Mouse (Mus musculus) forebrain, embryonic 14.5 days (tissue): ENCODE data around the gene Rps25. TPM values are rescaled to one million over a fixed set of nuclear protein-coding genes. Genes with fewer than 3 reads are reported as not detected.
"Not testable (repeated sequence)": the region's sequence is repeated elsewhere in the genome, so short reads cannot be mapped to it uniquely, and the experiment has no call there.

Source experiments
- ATAC-seq: fragments of 200-750 bp; cut with Nextera tagmentation; 2 replicates; pipeline ENCODE4 v1.8.0; 2017; ENCODE audit warnings: mild to moderate bottlenecking, moderate library complexity
- DNase-seq: peaks from one replicate; pipeline ENCODE4 v3.0.0-alpha.2; 2015; ENCODE audit warnings: low spot score
- H3K27ac ChIP-seq: fragments of 300-500 bp; sonication (generic); 2 replicates; pipeline ENCODE4 v1.5.1; 2014; ENCODE audit warnings: low read depth, mild to moderate bottlenecking, control low read depth, low read length, moderate library complexity
- H3K27me3 ChIP-seq: fragments of 300-500 bp; sonication (generic); replicated peaks from 2 replicates; pipeline ENCODE4 v1.6.1; 2014; ENCODE audit warnings: low read length, control low read depth, mixed read lengths; ENCODE audit not compliant: control insufficient read depth, insufficient read depth
- H3K36me3 ChIP-seq: fragments of 300-500 bp; sonication (generic); 2 replicates; pipeline ENCODE4 v1.6.1; 2014; ENCODE audit warnings: low read length, control low read depth; ENCODE audit not compliant: control insufficient read depth, insufficient read depth
- H3K4me1 ChIP-seq: fragments of 300-500 bp; sonication (generic); 2 replicates; pipeline ENCODE4 v1.6.1; 2014; ENCODE audit warnings: antibody characterized with exemption, low read length, control low read depth; ENCODE audit not compliant: control insufficient read depth, insufficient read depth
- H3K4me2 ChIP-seq: fragments of 300-500 bp; sonication (generic); 2 replicates; pipeline ENCODE4 v1.6.1; 2014; ENCODE audit warnings: mild to moderate bottlenecking, control low read depth, low read length
- H3K4me3 ChIP-seq: fragments of 300-500 bp; sonication (generic); 2 replicates; pipeline ENCODE4 v1.5.1; 2014; ENCODE audit warnings: low read depth, low read length, control low read depth
- H3K9ac ChIP-seq: fragments of 300-500 bp; sonication (generic); 2 replicates; pipeline ENCODE4 v1.6.1; 2014; ENCODE audit warnings: mild to moderate bottlenecking, low read length, control low read depth, moderate library complexity
- H3K9me3 ChIP-seq: fragments of 300-500 bp; sonication (generic); replicated peaks from 2 replicates; pipeline ENCODE4 v1.6.1; 2016; ENCODE audit warnings: low read length, control low read depth, mixed read lengths; ENCODE audit not compliant: control insufficient read depth
- WGBS: fragments of 180-500 bp; shearing (Covaris S2); extraction: QIAGEN DNeasy Blood & Tissue Kit; methylation state at CpG from one replicate; pipeline ENCODE4 v1.1.7; 2014; 5-methylcytosine and 5-hydroxymethylcytosine counted together
- polyA plus RNA-seq: library from polyadenylated mRNA; unstranded; fragments of >200 nt; fragmentation: Nextera tagmentation; extraction: Ambion mirVana; gene quantifications from 2 replicates; pipeline ENCODE4 v1.2.1, GENCODE M21; 2014

Rps25 gene
- polyA plus RNA-seq = 1,391 and 1,749 TPM in 2 replicates

- peak; percentile 98 for DNase-seq
- H3K9ac ChIP-seq = peak within 1 kb of the TSS; percentile 80
Measured at GRCm38 (mm10) chr9:44406906-44407751, at the start of gene Rps25, which contains the start of gene Trappc4. Gene Rps25 (plus strand): TSS chr9:44407139. Gene Trappc4 (minus strand): TSS chr9:44407600.

DNA sequence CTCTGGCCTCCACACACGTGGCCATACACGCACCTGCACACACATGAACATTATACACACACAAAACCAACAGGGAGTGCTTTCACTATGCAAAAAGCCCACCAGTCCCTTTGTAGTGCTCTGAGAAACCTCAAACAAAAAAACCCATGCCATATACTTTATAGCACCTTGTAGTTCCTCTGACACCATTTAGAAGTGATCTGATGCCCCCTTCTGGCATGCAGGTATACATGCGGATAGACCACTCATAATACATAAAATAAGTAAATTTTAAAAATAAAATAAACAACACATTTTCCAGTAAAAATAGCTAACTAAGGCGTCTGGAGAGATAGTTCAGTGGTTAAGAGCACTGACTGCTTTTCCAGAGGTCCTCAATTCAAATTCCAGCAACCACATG lies 49.7 kb upstream of the Rps25 start:
- no peaks in the 10 kb centered on the region for H3K27me3 ChIP-seq
- H3K36me3 ChIP-seq = peaks cover 71% of the 10 kb centered on the region
- H3K4me3 ChIP-seq = no peak overlapping the region
- DNase-seq = peak; percentile 73
- no peak overlapping the region for H3K9ac ChIP-seq
- 68% methylated on average over 4 of the region's 4 CpGs for WGBS
- no peak overlapping the region for H3K4me2 ChIP-seq
- H3K4me1 ChIP-seq = peaks cover 7% of the 10 kb centered on the region
- ATAC-seq = no peak
- H3K27ac ChIP-seq = no peak overlapping the region
- H3K9me3 ChIP-seq = no peaks in the 10 kb centered on the region

More at GRCm38 (mm10) chr9:44406906-44407751, at the start of gene Rps25, which contains the start of gene Trappc4:
- peaks cover 10% of the 10 kb centered on the region for H3K4me1 ChIP-seq
- peak within 1 kb of the TSS; percentile 76 for H3K4me2 ChIP-seq
- WGBS = under 1% methylated on average over 50 of the region's 51 CpGs
- H3K9me3 ChIP-seq = no peaks in the 10 kb centered on the region
- H3K4me3 ChIP-seq = peak within 1 kb of the TSS; percentile 81
- peak within 1 kb of the TSS; percentile 95 for H3K27ac ChIP-seq
- ATAC-seq = peak; percentile 97
- no peaks in the 10 kb centered on the region for H3K27me3 ChIP-seq
- H3K36me3 ChIP-seq = peaks cover 67% of the 10 kb centered on the region

DNA sequence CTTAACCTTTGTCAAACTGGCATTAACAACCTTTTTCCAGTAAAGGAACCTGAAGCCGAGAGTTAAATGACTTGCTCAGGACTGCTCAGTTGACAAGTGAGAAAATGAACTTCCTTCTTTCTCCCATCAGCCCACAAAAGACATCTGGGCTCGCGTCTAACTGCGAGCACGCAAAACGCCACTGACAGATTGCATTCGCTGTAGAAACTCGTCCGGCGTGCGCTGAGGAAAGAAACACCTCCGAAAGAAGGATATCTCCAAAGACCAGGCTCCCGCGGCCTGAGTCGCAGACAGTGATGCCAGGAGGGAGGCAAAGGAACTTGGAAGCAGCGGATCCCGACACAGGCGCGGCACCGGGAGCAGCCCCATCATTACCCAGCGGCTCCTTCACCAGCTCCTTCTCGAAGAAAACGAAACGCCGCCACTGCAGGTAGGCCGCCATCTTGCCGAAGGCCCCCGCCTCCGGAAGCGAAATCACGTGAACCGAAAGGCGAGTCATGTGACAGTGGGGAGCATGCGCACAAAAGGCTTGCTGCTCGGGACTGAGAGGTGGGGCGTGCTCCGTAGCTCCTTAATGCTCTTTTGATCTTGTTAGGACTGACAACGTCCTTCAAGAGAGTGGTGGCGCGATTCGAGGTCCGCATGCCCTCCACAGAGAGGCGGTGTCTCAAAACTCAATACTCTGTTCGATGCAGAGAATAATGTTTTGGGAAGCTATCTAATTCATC lies 45.6 kb upstream of the Rps25 start, which contains the start of gene Vps11:
Gene Vps11 (minus strand): TSS at position 481 of the 728 bp plus-strand sequence.
- DNase-seq (peak; percentile 98), ATAC-seq (peak; percentile 94)
- Histone ChIP-seq H3K4me2 (peak within 1 kb of the TSS; percentile 83), H3K27me3 (no peaks in the 10 kb centered on the region), H3K9ac (peak within 1 kb of the TSS; percentile 84), H3K36me3 (peaks cover 29% of the 10 kb centered on the region), H3K4me3 (peak within 1 kb of the TSS; percentile 86), H3K27ac (peak within 1 kb of the TSS; percentile 58), H3K4me1 (peaks cover 7% of the 10 kb centered on the region), H3K9me3 (no peaks in the 10 kb centered on the region)
- WGBS = under 1% methylated on average over 44 of the region's 44 CpGs

GRCm38 (mm10) chr9:44361931-44362330 lies 45.0 kb upstream of the Rps25 start:
- Histone ChIP-seq H3K36me3 (peaks cover 24% of the 10 kb centered on the region), H3K9ac (peak overlapping the region; percentile 84; the same call in 1 of the 2 replicates), H3K4me2 (peak overlapping the region; percentile 83), H3K4me3 (peak overlapping the region; percentile 86)
- H3K9me3 ChIP-seq, H3K27me3 ChIP-seq, DNase-seq, H3K27ac ChIP-seq, H3K4me1 ChIP-seq: not testable (repeated sequence)
- 41% methylated on average over 4 of the region's 4 CpGs for WGBS
- ATAC-seq = peak; percentile 38

GRCm38 (mm10) chr9:44364480-44364879 lies 42.5 kb upstream of the Rps25 start:
- 60% methylated on average over 3 of the region's 3 CpGs for WGBS
- Histone ChIP-seq H3K27me3 (no peaks in the 10 kb centered on the region), H3K27ac (no peak overlapping the region), H3K9me3 (no peaks in the 10 kb centered on the region), H3K4me2 (no peak overlapping the region), H3K9ac (no peak overlapping the region), H3K4me1 (peaks cover 7% of the 10 kb centered on the region), H3K4me3 (no peak overlapping the region), H3K36me3 (peaks cover 2% of the 10 kb centered on the region; the same call in 1 of the 2 replicates)
- ATAC-seq = no peak
- DNase-seq = no peak

GRCm38 (mm10) chr9:44373386-44373785 lies 33.6 kb upstream of the Rps25 start:
- no peak overlapping the region for H3K4me3 ChIP-seq
- no peak overlapping the region for H3K9ac ChIP-seq
- no peak overlapping the region for H3K27ac ChIP-seq
- H3K27me3 ChIP-seq = no peaks in the 10 kb centered on the region
- H3K4me2 ChIP-seq = no peak overlapping the region
- H3K9me3 ChIP-seq = no peaks in the 10 kb centered on the region
- no peaks in the 10 kb centered on the region for H3K4me1 ChIP-seq
- DNase-seq = no peak
- H3K36me3 ChIP-seq = no peaks in the 10 kb centered on the region
- ATAC-seq = no peak

- no peak overlapping the region for H3K4me2 ChIP-seq
- ATAC-seq = no peak
- H3K27ac ChIP-seq = no peak overlapping the region
- DNase-seq = no peak
- H3K27me3 ChIP-seq = no peaks in the 10 kb centered on the region
- H3K4me1 ChIP-seq = peaks cover 8% of the 10 kb centered on the region
- peaks cover 4% of the 10 kb centered on the region for H3K36me3 ChIP-seq
- H3K9ac ChIP-seq = no peak overlapping the region
- WGBS = 91% methylated on average over 6 of the region's 6 CpGs
- H3K4me3 ChIP-seq = no peak overlapping the region
- no peaks in the 10 kb centered on the region for H3K9me3 ChIP-seq
Measured at GRCm38 (mm10) chr9:44376141-44376540, 30.8 kb upstream of the Rps25 start.

GRCm38 (mm10) chr9:44377335-44377734 lies 29.6 kb upstream of the Rps25 start:
- H3K4me1 ChIP-seq, DNase-seq, H3K27me3 ChIP-seq, H3K27ac ChIP-seq, ATAC-seq, H3K4me2 ChIP-seq, H3K9me3 ChIP-seq, H3K9ac ChIP-seq, H3K4me3 ChIP-seq: not testable (repeated sequence)
- H3K36me3 ChIP-seq = peaks cover 16% of the 10 kb centered on the region
- 79% methylated on average over 2 of the region's 2 CpGs for WGBS
